Mouse (Mus musculus): ENCODE data around the gene Smc3.
"Not testable (repeated sequence)": the region's sequence is repeated elsewhere in the genome, so short reads cannot be mapped to it uniquely, and the experiment has no call there.

Smc3 gene

GRCm38 (mm10) chr19:53577025-53577800, 23.0 kb upstream of the Smc3 start:
- DNase-seq: peak; percentile 40

- peak; percentile 65 for DNase-seq
These were observed 21.5 kb upstream of the Smc3 start for GRCm38 (mm10) chr19:53578597-53579252.

- not testable (repeated sequence) for DNase-seq
These were observed 19.9 kb upstream of the Smc3 start for GRCm38 (mm10) chr19:53580271-53580670.

DNA sequence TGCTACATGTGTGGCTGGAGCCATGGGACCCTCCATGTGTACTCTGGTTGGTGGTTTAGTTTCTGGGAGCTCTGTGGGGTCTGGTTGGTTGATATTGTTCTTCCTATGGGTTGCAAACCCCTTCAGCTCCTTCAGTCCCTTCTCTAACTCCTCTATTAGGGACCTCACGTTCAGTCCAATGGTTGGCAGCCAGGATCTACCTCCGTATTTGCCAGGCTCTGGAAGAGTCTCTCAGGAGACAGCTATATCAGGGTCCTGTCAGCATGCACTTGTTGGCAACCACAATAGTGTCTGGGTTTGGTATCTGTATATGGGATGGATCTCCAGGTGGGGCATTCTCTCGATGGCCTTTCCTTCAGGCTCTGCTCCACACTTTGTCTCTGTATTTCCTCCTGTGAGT, 12.5 kb upstream of the Smc3 start:
- not testable (repeated sequence) for DNase-seq

- DNase-seq: not testable (repeated sequence)
These were observed 11.2 kb upstream of the Smc3 start, which contains the start of gene Nutf2-ps1 for GRCm38 (mm10) chr19:53588968-53589367. Gene Nutf2-ps1 (minus strand): TSS chr19:53589068.

- no peak for DNase-seq
These were observed 3.3 kb upstream of the Smc3 start for GRCm38 (mm10) chr19:53596723-53597474.

DNA sequence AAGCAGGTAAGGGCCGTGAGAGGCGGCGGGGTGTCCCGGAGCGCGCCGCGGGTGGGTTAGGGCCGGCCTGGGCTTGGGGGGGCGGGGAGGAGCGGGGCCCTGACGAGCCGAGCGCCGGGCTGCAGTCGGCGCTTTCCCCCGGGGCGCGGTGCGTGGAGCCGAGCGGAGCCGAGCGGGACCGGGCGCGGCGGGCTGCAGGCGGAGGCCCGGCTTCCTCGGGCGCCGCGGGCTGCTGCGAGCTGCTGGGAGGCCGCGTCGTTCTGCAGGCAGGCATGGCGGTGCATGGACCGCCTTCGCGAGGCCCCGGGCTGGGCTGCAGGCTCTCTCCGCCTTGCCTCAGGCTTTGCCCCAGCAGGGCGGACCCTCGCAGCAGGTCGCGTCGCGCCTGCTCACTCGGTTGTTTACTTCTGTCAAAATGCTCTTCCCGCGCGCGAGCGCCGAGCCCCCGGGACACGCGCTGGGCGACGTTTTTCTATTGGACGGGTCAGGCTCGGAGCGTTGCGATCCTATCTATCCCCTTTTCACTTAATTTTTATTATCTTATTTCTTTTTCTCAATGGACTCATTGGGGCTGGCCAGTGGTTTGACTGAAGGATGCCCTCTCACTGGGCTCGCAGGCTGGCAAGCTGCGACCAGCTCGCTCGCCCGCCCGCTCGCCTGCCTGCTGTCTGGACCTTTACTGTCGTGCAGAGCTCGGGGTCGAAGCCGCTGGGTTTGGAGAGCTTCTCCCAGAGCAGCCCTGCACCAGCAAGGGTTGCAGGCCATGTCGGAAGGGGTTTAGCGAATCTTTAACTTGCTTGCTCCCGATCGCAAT, 558 bp downstream of the Smc3 start:
- no peak for DNase-seq

DNA sequence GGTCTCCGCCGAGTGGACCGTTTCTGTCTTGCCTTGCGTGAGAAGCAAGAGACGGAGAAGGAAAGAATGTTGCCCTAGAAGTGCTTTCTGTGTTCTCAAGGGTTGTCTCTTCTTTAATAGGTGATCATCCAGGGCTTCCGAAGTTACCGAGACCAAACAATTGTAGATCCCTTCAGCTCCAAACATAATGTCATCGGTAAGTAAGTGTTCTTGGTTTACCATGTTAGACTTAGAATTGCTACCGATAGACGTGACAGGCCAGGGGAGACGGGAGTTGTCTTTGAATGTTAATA, 1.1 kb downstream of the Smc3 start:
- no peak for DNase-seq

GRCm38 (mm10) chr19:53608921-53609320, 8.7 kb downstream of the Smc3 start:
- DNase-seq: no peak

GRCm38 (mm10) chr19:53621681-53622080, 21.5 kb downstream of the Smc3 start:
- DNase-seq: no peak

- DNase-seq: no peak
These were observed 37.8 kb downstream of the Smc3 start for GRCm38 (mm10) chr19:53638041-53638440.

GRCm38 (mm10) chr19:53638727-53639126, 38.5 kb downstream of the Smc3 start:
- DNase-seq: no peak

DNA sequence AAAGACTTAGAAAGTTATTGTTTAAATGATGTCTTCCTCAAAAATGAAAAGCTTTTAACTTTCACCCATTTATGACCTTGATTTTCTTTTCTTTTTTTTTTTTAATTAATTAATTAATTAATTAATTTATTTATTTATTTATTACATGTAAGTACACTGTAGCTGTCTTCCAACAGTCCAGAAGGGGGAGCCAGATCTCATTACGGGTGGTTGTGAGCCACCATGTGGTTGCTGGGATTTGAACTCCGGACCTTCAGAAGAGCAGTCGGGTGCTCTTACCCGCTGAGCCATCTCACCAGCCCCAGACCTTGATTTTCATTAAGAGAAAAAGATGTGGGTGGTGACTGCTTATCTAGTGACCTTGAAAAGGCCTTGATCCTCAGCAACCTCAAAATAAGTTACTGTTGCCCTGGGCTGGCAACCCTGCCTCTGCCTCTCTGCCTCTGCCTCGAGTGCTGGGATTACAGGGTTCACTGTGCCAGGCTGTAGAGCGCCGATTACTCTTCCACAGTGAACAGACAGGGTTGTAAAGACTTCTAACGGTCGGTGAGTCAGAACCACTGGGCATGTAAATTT, 43.9 kb downstream of the Smc3 start:
- no peak for DNase-seq

GRCm38 (mm10) chr19:53647301-53647700, 47.1 kb downstream of the Smc3 start:
- DNase-seq: no peak

GRCm38 (mm10) chr19:53648056-53648455, 47.9 kb downstream of the Smc3 start:
- no peak for DNase-seq

DNA sequence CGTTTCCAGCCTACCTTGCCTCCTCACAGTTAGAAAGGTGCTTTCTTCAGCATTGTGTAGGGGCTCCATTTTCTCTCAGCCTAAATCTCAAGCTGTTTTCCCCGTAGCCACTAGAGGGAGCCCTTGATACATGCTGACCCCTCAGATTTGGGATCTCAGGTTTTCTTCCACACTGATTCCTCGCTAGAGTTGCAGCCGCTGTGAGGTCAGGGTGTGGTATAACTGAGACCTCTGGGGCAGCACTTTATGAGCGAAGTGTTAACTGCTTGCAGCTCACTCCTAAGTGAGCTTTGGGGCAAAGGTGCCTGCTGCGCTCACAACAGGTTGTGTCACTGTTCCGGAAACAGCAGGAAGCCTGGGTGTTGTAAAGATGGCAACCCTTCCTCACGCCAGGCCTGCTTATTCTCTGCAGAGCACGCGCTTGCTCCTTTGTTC, 48.6 kb downstream of the Smc3 start:
- peak; percentile 72 for DNase-seq

- no peak for DNase-seq
These were observed 49.2 kb downstream of the Smc3 start for GRCm38 (mm10) chr19:53649361-53649760.

DNA sequence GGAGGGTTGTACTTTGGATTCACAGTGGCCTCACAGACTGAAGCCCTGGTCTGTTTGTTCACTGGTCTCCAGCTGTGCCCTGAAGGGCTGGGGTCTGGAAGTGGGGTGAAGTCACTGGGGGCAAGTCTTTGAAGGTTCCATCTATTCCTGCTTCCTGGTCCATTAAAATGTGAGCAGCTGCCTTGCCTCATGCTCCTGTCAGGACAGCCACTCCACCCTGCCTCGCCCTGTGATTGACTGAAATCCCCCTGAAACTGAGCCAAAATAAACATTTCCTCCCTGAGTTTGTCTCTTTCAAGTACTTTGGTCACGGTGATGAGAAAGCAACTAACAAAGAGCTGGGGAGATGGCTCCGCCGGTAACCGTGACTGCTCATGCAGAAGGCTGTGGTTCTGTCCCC, 49.6 kb downstream of the Smc3 start:
- no peak for DNase-seq

DNA sequence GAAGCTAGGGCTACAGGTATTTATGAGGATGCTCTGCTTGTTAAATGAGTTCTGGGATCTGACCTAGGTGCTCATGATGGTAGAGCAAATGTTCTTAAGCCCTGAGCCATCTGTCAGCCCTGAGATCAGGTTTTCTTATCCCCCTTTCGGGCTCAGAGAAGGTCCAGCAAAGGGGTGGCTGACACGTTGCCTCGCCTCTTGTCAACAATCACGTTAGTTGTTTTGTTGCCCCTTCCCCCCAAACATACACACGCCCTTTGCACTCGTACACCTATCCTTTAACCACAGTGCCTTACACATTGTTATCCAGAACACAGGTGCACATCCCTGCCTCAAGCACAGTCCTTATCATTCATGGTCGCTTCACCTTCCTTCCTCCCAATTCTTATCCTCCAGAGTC, 50.7 kb downstream of the Smc3 start:
- no peak for DNase-seq

DNA sequence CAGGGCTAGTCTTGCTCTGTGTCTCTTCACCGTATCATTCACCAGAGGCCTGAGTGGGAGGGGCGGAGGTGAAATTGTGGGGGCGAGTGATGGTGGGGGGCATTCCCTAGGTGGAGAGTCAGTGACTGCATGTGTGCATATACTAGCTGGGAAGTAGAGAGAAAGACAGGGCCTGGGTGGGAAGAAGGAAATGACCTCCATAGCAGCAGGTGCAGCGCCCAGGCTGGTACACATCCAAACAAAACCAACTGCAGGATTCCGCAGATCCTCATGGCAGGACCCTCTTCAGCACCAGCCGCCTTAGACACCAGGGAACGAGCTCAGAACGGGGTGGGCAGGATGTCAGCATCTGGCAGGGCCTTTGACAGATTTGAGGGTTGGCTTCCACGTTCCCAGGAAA, 52.1 kb downstream of the Smc3 start:
- no peak for DNase-seq

GRCm38 (mm10) chr19:53653624-53654467, 53.6 kb downstream of the Smc3 start:
- DNase-seq: peak; percentile 38

DNA sequence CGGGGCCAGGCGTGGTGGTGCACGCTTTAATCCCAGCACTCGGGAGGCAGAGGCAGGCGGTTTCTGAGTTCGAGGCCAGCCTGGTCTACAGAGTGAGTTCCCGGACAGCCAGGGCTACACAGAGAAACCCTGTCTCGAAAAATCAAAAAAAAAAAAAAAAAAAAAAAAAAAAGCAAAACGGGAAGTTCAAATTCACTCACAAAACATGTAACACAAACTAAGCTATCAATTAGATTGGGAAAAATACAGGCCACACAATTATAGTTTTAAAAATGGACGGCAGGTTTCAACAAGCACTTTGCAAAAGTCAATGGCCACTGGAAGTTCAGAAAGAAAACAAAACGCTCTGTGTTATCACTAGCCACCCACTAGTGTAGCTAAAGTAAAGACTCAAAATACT, 56.2 kb downstream of the Smc3 start:
- not testable (repeated sequence) for DNase-seq
